Mouse (Mus musculus): Measurements from ENCODE around the gene Sema3f. TPM values are rescaled to one million over a fixed set of nuclear protein-coding genes. Genes with fewer than 3 reads are reported as not detected.

The Sema3f gene
- polyA plus RNA-seq, 1 experiment = 41.3 TPM

DNA sequence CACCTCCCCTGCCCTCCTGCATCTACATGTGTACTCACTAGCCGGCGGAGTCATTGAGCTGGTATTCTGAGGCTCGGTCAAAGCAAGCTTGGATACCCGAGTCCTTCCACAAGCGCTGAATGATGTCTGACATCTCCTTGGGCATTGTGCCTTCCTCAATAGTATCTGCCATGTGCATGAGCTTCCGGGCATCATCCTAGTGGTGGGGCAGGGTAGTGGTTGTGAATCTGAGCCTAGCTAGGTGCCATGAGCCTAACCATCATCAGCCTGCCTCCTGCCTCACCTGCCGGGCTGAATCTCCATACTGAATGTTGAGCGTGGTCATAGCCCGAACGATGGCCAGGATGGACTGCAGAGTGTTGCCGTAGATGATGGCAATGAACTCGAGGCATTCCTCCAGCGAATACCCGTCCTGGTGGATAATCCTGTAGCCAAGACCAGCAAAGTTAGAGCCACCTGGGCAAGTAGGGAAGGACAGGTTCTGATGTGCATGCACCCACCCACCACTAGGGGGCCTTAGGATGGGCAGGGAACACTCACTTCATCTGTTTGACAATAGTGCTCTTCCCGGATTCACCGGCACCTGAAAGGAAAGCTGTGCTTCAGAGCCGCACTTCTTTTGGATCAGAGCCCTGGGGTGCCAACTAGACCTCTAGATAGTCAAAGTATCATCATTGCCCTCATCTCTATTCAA, 33.0 kb downstream of the Sema3f start:
- 27% methylated on average over 17 of the region's 17 CpGs for WGBS
- TF ChIP-seq POLR2A (IDR thresholded peaks at IDR 0.05; ENCODE audit: control insufficient read depth, extremely low read depth, insufficient read depth, low read length, poor library complexity) (no peak), CTCF (IDR thresholded peaks at IDR 0.05; ENCODE audit: borderline replicate concordance, control insufficient read depth, extremely low read depth, insufficient read depth, low read length, poor library complexity) (peak; percentile 70; the same call in 1 of the 2 replicates)
- H3K27ac ChIP-seq (ENCODE audit: control insufficient read depth, insufficient read depth, low read length) = no peak overlapping the region
- no peak overlapping the region for H3K4me3 ChIP-seq (ENCODE audit: control insufficient read depth, insufficient read depth, low read length)
- peaks cover 14% of the 10 kb centered on the region for H3K4me1 ChIP-seq (replicated peaks; ENCODE audit: control insufficient read depth, insufficient read depth, low read length)
- no peaks in the 10 kb centered on the region for H3K36me3 ChIP-seq (ENCODE audit: control insufficient read depth, insufficient read depth, low read length)
- DNase-seq = peak; percentile 61
- H3K27me3 ChIP-seq (ENCODE audit: control insufficient read depth, insufficient read depth, low read length) = peaks cover 7% of the 10 kb centered on the region; the same call in 1 of the 2 replicates

DNA sequence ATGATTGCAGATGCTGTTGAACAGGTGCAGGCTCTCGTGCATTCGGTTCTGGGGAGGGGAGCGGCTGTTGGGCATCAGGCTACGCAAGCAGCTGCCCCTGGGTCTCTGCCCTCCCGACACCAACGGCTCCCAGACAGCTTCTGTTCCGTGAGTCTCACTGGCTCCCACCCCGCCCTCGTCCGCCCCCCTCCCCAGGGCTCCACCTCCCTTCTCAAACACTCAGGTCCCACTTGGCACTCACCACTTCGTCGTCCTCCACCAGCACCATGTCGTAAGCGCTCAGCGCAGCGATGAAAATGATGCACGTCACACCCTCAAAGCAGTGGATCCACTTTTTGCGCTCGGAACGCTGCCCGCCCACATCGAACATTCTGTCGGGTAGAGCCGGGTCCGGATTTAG, 34.0 kb downstream of the Sema3f start:
- 3% methylated on average over 25 of the region's 25 CpGs for WGBS
- Histone ChIP-seq H3K27ac (ENCODE audit: control insufficient read depth, insufficient read depth, low read length) (no peak overlapping the region), H3K4me1 (replicated peaks; ENCODE audit: control insufficient read depth, insufficient read depth, low read length) (peaks cover 14% of the 10 kb centered on the region), H3K36me3 (ENCODE audit: control insufficient read depth, insufficient read depth, low read length) (no peaks in the 10 kb centered on the region), H3K27me3 (ENCODE audit: control insufficient read depth, insufficient read depth, low read length) (peaks cover 7% of the 10 kb centered on the region; the same call in 1 of the 2 replicates), H3K4me3 (ENCODE audit: control insufficient read depth, insufficient read depth, low read length) (peak overlapping the region; percentile 17)
- DNase-seq = no peak
- TF ChIP-seq POLR2A (IDR thresholded peaks at IDR 0.05; ENCODE audit: control insufficient read depth, extremely low read depth, insufficient read depth, low read length, poor library complexity) = no peak
- no peak for TF ChIP-seq CTCF (IDR thresholded peaks at IDR 0.05; ENCODE audit: borderline replicate concordance, control insufficient read depth, extremely low read depth, insufficient read depth, low read length, poor library complexity)

DNA sequence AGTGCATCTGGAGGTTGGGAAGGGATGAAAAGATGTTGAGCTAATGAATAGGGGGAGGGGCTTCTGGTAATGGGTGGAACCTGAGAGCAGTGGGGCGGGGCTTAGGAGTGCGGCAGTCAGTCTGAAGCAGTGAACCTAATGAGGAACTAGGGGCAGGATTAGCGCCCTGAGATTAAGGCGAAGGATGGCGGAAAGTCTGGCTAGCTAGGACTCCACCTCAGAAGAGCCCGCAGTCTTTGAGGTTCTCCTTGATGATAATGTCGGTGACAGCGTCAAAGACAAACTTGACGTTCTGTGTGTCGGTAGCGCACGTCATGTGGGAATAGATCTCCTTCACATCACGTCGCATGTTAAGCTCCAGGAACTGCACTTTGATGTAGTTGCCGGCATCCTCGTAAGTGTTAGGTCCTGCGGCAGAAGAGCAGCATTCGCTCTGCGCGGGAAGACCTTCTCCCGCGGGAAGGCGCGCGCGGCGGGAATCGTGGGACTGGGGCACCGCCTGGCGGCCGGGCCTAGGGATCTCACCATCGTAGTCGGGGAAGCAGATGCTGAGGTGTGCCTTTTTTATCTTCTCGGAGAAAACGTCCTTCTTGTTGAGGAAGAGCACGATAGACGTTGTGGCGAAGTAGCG, 34.5 kb downstream of the Sema3f start:
- Histone ChIP-seq H3K4me1 (replicated peaks; ENCODE audit: control insufficient read depth, insufficient read depth, low read length) (peaks cover 14% of the 10 kb centered on the region), H3K27ac (ENCODE audit: control insufficient read depth, insufficient read depth, low read length) (no peak overlapping the region), H3K36me3 (ENCODE audit: control insufficient read depth, insufficient read depth, low read length) (no peaks in the 10 kb centered on the region), H3K27me3 (ENCODE audit: control insufficient read depth, insufficient read depth, low read length) (peaks cover 7% of the 10 kb centered on the region; the same call in 1 of the 2 replicates), H3K4me3 (ENCODE audit: control insufficient read depth, insufficient read depth, low read length) (peak overlapping the region; percentile 17)
- TF ChIP-seq POLR2A (IDR thresholded peaks at IDR 0.05; ENCODE audit: control insufficient read depth, extremely low read depth, insufficient read depth, low read length, poor library complexity) (no peak), CTCF (IDR thresholded peaks at IDR 0.05; ENCODE audit: borderline replicate concordance, control insufficient read depth, extremely low read depth, insufficient read depth, low read length, poor library complexity) (peak; percentile 82)
- 1% methylated on average over 39 of the region's 39 CpGs for WGBS
- DNase-seq = peak; percentile 68

DNA sequence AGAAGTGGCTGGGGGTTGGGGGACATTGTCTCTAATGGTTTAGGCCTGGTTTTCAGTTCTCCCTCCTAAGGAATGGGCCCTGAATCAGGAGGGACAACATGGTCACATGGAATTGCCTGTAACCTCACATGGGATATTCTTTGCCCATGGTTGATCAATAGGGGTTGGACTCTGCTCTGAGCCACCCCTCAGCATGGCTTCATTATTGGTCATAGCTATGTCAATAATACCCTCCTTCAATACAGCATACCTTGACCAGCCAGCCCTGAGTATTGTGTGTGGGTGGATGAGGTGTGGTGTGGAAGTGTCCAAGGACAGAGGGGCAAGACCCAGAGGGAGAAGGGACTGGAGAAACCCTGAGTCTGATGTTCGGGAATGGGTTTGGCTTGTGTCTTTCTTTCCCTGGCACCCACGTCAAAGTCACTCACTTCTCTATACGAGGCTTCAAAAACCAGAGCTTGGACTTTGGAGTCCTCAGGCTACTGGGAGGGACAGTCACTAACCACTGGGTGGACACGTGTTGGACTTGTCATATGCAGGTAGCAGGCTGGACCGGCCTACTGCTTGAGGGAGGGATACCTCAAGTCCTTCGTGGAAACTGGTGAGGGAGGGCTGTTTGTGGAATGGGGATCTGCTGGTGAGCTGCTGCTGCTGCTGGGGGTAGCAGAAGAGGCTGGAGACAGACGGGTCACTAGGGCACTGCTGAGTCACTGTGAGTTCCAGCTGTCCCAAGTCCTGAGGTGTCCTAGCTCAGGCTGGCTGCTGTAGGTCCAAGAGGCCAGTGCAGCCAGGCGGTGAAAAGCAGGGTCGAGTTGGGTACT, 35.5 kb downstream of the Sema3f start:
- Histone ChIP-seq H3K4me1 (replicated peaks; ENCODE audit: control insufficient read depth, insufficient read depth, low read length) (peaks cover 14% of the 10 kb centered on the region), H3K27ac (ENCODE audit: control insufficient read depth, insufficient read depth, low read length) (no peak overlapping the region), H3K36me3 (ENCODE audit: control insufficient read depth, insufficient read depth, low read length) (no peaks in the 10 kb centered on the region), H3K27me3 (ENCODE audit: control insufficient read depth, insufficient read depth, low read length) (peaks cover 7% of the 10 kb centered on the region; the same call in 1 of the 2 replicates), H3K4me3 (ENCODE audit: control insufficient read depth, insufficient read depth, low read length) (no peak overlapping the region)
- TF ChIP-seq POLR2A (IDR thresholded peaks at IDR 0.05; ENCODE audit: control insufficient read depth, extremely low read depth, insufficient read depth, low read length, poor library complexity) = no peak
- no peak for DNase-seq
- 83% methylated on average over 9 of the region's 9 CpGs for WGBS

DNA sequence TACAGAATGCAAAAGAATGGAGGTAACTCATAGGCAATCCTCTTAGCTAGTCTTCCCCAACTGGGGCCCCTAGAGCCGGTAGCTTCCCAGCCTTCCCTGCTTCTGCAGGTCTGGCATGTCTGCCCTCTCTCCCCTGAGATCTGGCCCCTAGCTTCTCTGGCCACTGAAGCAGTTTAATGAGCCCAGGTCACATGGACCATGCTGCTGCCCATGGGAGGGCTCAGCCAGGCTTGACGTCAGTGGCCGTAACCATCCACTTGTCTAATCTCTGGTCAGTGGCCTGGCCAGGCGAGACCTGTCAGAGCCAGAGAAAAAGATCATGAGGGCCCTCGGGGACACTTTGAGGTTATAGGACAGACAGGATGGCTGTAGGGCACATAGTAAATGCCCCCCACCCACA, 40.0 kb downstream of the Sema3f start:
- 94% methylated on average over 5 of the region's 5 CpGs for WGBS
- no peak for TF ChIP-seq POLR2A (IDR thresholded peaks at IDR 0.05; ENCODE audit: control insufficient read depth, extremely low read depth, insufficient read depth, low read length, poor library complexity)

DNA sequence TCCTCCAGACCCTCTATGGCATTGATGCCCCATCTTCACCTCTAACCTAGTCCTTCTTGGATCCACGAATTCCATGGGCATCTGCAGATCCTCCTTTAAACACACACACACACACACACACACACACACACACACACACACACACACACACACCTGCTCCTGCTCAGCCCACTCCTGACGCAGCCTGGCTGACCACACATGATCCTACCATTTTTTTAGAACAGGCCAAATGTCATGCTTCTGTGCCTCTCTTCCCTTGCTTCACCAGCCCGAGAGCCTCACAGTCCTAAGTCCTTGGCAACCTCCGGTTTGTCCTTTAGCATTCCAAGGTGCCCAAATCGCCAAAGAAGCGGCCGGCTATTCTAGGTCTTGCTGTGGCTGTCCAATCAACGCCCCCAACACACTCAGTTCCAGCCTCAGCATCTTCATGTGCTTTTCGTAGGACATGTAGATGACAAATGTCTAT, 40.8 kb downstream of the Sema3f start, which contains the start of gene Slc38a3:
TSS of gene Slc38a3 (minus strand) at position 51 of the 466 bp plus-strand sequence.
- H3K27me3 ChIP-seq (ENCODE audit: control insufficient read depth, insufficient read depth, low read length) = peaks cover 13% of the 10 kb centered on the region
- H3K4me3 ChIP-seq (ENCODE audit: control insufficient read depth, insufficient read depth, low read length) = no peak within 1 kb of the TSS
- WGBS = 92% methylated on average over 9 of the region's 9 CpGs
- H3K4me1 ChIP-seq (replicated peaks; ENCODE audit: control insufficient read depth, insufficient read depth, low read length) = peaks cover 10% of the 10 kb centered on the region
- H3K36me3 ChIP-seq (ENCODE audit: control insufficient read depth, insufficient read depth, low read length) = no peaks in the 10 kb centered on the region
- no peak for DNase-seq
- no peak for TF ChIP-seq POLR2A (IDR thresholded peaks at IDR 0.05; ENCODE audit: control insufficient read depth, extremely low read depth, insufficient read depth, low read length, poor library complexity)
- TF ChIP-seq CTCF (IDR thresholded peaks at IDR 0.05; ENCODE audit: borderline replicate concordance, control insufficient read depth, extremely low read depth, insufficient read depth, low read length, poor library complexity) = no peak
- H3K27ac ChIP-seq (ENCODE audit: control insufficient read depth, insufficient read depth, low read length) = no peak within 1 kb of the TSS

More for the DNA sequence above, 40.0 kb downstream of the Sema3f start:
- H3K4me3 ChIP-seq (ENCODE audit: control insufficient read depth, insufficient read depth, low read length) = no peak overlapping the region
- H3K4me1 ChIP-seq (replicated peaks; ENCODE audit: control insufficient read depth, insufficient read depth, low read length) = peaks cover 10% of the 10 kb centered on the region
- no peak overlapping the region for H3K27ac ChIP-seq (ENCODE audit: control insufficient read depth, insufficient read depth, low read length)
- no peak for DNase-seq
- no peaks in the 10 kb centered on the region for H3K36me3 ChIP-seq (ENCODE audit: control insufficient read depth, insufficient read depth, low read length)
- H3K27me3 ChIP-seq (ENCODE audit: control insufficient read depth, insufficient read depth, low read length) = peaks cover 13% of the 10 kb centered on the region
